Mouse (Mus musculus): ENCODE data around the gene Pou3f1.

Gene Pou3f1

GRCm38 (mm10) chr4:124709961-124710446 is 53.4 kb downstream of the Pou3f1 start:
- peak; percentile 38 for DNase-seq (ENCODE audit: low read depth, low spot score)
